25 mouse cellular contexts compared by ENCODE assay signal in the genomic region with DNA sequence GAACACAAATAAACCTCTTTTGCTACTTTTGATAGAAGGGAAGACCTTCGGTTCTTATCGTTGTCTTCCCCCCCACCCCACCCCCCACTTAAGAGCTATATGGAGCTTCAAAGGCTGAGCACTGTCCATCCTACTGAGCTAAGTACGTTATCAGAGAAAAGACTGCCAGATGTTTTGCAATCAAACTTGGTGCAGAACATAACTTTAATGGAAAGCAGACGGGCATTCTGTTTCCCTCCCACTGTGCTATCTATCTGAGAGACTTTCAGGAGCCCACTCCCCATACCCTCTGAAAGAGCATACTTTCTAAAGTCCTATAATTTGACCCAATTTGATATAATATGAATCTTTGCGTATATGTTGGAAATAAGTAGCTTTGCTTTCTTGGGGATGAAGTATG.
A peak's percentile ranks its signal among the peaks of the same experiment; 100 is the strongest.
DNase-seq lines count a peak whose midpoint lies in the region; ATAC-seq lines count a peak whose summit lies in the region.
"Had no signal": no experiment of that assay in that cellular context is flagged by ENCODE, and none has a peak within 500 bp of the region (broad histone marks: within the 10 kb centered on the region; RNA-seq: fewer than 3 reads in every experiment).

No protein-coding gene starts in this region.

- H3K27me3 ChIP-seq in midbrain, embryonic 11.5 days (ENCODE audit: control insufficient read depth, insufficient read depth, low read length) = no peaks in the 10 kb centered on the region
- H3K27me3 ChIP-seq in midbrain, embryonic 13.5 days = no peaks in the 10 kb centered on the region
- H3K27me3 ChIP-seq in hindbrain, embryonic 14.5 days (ENCODE audit: control insufficient read depth, insufficient read depth, low read length) = no peaks in the 10 kb centered on the region
- H3K27me3 ChIP-seq: embryonic facial prominence, embryonic 12.5 days; embryonic facial prominence, embryonic 15.5 days; forebrain, embryonic 12.5 days; Patski had no signal

- H3K4me1 ChIP-seq in midbrain, embryonic 11.5 days (ENCODE audit: control insufficient read depth, insufficient read depth, low read length) = no peaks in the 10 kb centered on the region
- H3K4me1 ChIP-seq in midbrain, embryonic 13.5 days (replicated peaks) = no peaks in the 10 kb centered on the region
- no peaks in the 10 kb centered on the region for H3K4me1 ChIP-seq in hindbrain, embryonic 14.5 days (replicated peaks; ENCODE audit: control insufficient read depth, insufficient read depth, low read length)
- H3K4me1 ChIP-seq: embryonic facial prominence, embryonic 15.5 days; forebrain, embryonic 12.5 days had no signal

- H3K9me3 ChIP-seq in midbrain, embryonic 11.5 days (ENCODE audit: control insufficient read depth, low read length) = no peaks in the 10 kb centered on the region
- no peaks in the 10 kb centered on the region for H3K9me3 ChIP-seq in midbrain, embryonic 13.5 days
- H3K9me3 ChIP-seq in hindbrain, embryonic 14.5 days (ENCODE audit: control insufficient read depth, low read length) = no peaks in the 10 kb centered on the region
- H3K9me3 ChIP-seq: embryonic facial prominence, embryonic 12.5 days; embryonic facial prominence, embryonic 15.5 days; forebrain, embryonic 10.5 days; forebrain, embryonic 12.5 days had no signal

- WGBS in midbrain, embryonic 11.5 days = 64% methylated on average over 5 of the region's 5 CpGs
- WGBS in midbrain, embryonic 13.5 days = 71% methylated on average over 5 of the region's 5 CpGs
- whole genome bisulfite sequencing in hindbrain, embryonic 14.5 days = 78% methylated on average over 5 of the region's 5 CpGs

- no peak overlapping the region for H3K4me2 ChIP-seq in midbrain, embryonic 11.5 days
- H3K4me2 ChIP-seq in midbrain, embryonic 13.5 days (replicated peaks) = no peak overlapping the region
- H3K4me2 ChIP-seq in hindbrain, embryonic 14.5 days (replicated peaks) = no peak overlapping the region
- H3K4me2 ChIP-seq: embryonic facial prominence, embryonic 12.5 days; embryonic facial prominence, embryonic 15.5 days; forebrain, embryonic 12.5 days had no signal

- no peak for ATAC-seq in midbrain, embryonic 11.5 days (ENCODE audit: low FRiP score)
- ATAC-seq in midbrain, embryonic 13.5 days = no peak
- no peak for ATAC-seq in hindbrain, embryonic 14.5 days (ENCODE audit: low FRiP score)
- ATAC-seq: activated CD4-positive, CD25-positive, alpha-beta regulatory T cell, adult 4 months; forebrain, embryonic 14.5 days; forebrain, embryonic 16.5 days; Patski had no signal

- peak; percentile 72 for DNase-seq in midbrain, embryonic 11.5 days (ENCODE audit: low spot score, missing footprints)
- peak; percentile 53 for DNase-seq in embryo, embryonic 10.5 days (ENCODE audit: low spot score)
- peak; percentile 17 for DNase-seq in embryo, embryonic 9.5 days (ENCODE audit: extremely low spot score)
- peak; percentile 37 for DNase-seq in mesoderm, embryonic 11.5 days (ENCODE audit: low read depth, low spot score)
- no peak for DNase-seq in hindbrain, embryonic 14.5 days (ENCODE audit: low spot score)
- DNase-seq in frontal cortex, postnatal 36 days (ENCODE audit: low spot score in 2 of 2) = no peak
- DNase-seq in kidney, postnatal 4 days = no peak
- DNase-seq: adrenal gland, adult 8-10 months; adrenal gland, postnatal 14 days; adrenal gland, postnatal 36 days; cerebellum, adult 11-12 months; cerebellum, adult 2 months; cerebellum, adult 9-10 months; cerebellum, postnatal 10 days; cerebellum, postnatal 25 days had no signal

- no peak overlapping the region for H3K9ac ChIP-seq in midbrain, embryonic 11.5 days (ENCODE audit: low read length)
- no peak overlapping the region for H3K9ac ChIP-seq in midbrain, embryonic 13.5 days (replicated peaks)
- no peak overlapping the region for H3K9ac ChIP-seq in hindbrain, embryonic 14.5 days
- H3K9ac ChIP-seq: embryonic facial prominence, embryonic 12.5 days; embryonic facial prominence, embryonic 15.5 days; forebrain, embryonic 12.5 days had no signal

- no peak overlapping the region for H3K4me3 ChIP-seq in midbrain, embryonic 11.5 days (ENCODE audit: low read depth, low read length)
- no peak overlapping the region for H3K4me3 ChIP-seq in midbrain, embryonic 13.5 days (replicated peaks)
- no peak overlapping the region for H3K4me3 ChIP-seq in hindbrain, embryonic 14.5 days (replicated peaks; ENCODE audit: low read length)
- H3K4me3 ChIP-seq: embryonic facial prominence, embryonic 12.5 days; embryonic facial prominence, embryonic 15.5 days; erythroblast, embryonic 14.5 days; forebrain, embryonic 10.5 days; forebrain, embryonic 12.5 days had no signal

- H3K27ac ChIP-seq in midbrain, embryonic 11.5 days (ENCODE audit: low read depth, low read length) = no peak overlapping the region
- H3K27ac ChIP-seq in midbrain, embryonic 13.5 days = no peak overlapping the region
- H3K27ac ChIP-seq in hindbrain, embryonic 14.5 days = no peak overlapping the region
- H3K27ac ChIP-seq: embryonic facial prominence, embryonic 12.5 days; embryonic facial prominence, embryonic 15.5 days; forebrain, embryonic 10.5 days; forebrain, embryonic 12.5 days had no signal

- H3K36me3 ChIP-seq in midbrain, embryonic 11.5 days (ENCODE audit: control insufficient read depth, insufficient read depth, low read length) = no peaks in the 10 kb centered on the region
- H3K36me3 ChIP-seq in midbrain, embryonic 13.5 days = no peaks in the 10 kb centered on the region
- H3K36me3 ChIP-seq in hindbrain, embryonic 14.5 days (replicated peaks; ENCODE audit: control insufficient read depth, insufficient read depth) = no peaks in the 10 kb centered on the region
- H3K36me3 ChIP-seq: embryonic facial prominence, embryonic 12.5 days; embryonic facial prominence, embryonic 15.5 days; forebrain, embryonic 10.5 days; forebrain, embryonic 12.5 days had no signal

Comparison
In these comparisons a context has a peak if more than half of its experiments do, and no peak if none do; other contexts are left out.
1. DNase-seq: peak in midbrain, embryonic 11.5 days (single experiment), embryo, embryonic 10.5 days (single experiment), embryo, embryonic 9.5 days (single experiment) and mesoderm, embryonic 11.5 days (single experiment); none in hindbrain, embryonic 14.5 days (single experiment), frontal cortex, postnatal 36 days (0 of 2) and kidney, postnatal 4 days (0 of 2).